Comparison of ENCODE assay signal across 26 mouse cellular contexts in the genomic region with DNA sequence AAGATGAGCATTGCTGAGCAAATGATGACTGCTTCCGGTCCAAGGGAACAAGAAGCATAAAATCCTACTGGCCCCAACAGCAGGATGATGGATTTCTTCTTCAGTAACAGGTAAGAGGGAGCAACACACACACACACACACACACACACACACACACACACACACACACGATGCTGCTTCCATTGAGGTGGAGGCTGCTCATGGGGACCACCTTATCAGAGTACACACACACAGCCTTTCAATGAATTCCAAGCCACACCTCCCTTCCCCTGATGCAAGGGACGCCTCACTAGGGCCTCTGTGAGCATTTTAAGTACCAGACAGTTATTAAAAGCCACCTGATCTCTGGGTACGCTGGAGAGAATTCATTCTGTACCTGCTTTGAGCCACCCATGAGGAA. TPM values are rescaled to one million over a fixed set of nuclear protein-coding genes. Genes with fewer than 3 reads are reported as not detected.
DNase-seq lines count a peak whose midpoint lies in the region; ATAC-seq and TF ChIP-seq lines count a peak whose summit lies in the region.
"Had no signal": no experiment of that assay in that cellular context is flagged by ENCODE, and none has a peak within 500 bp of the region (broad histone marks: within the 10 kb centered on the region; RNA-seq: fewer than 3 reads in every experiment).

No protein-coding gene starts in this region.

- H3K27me3 ChIP-seq in heart, embryonic 15.5 days, result 0 out of 2 replicates have a peak, but pooled peaks cover 13% of the 10 kb centered on the region
- peaks cover 88% of the 10 kb centered on the region for H3K27me3 ChIP-seq in embryonic facial prominence, embryonic 10.5 days (replicated peaks; ENCODE audit: low read depth, poor library complexity, severe bottlenecking)
- H3K27me3 ChIP-seq in liver, embryonic 15.5 days, result peaks cover 10% of the 10 kb centered on the region; the same call in 1 of the 2 replicates
- peaks cover 11% of the 10 kb centered on the region for H3K27me3 ChIP-seq in hindbrain, postnatal 0 days (ENCODE audit: insufficient read depth, low read length)

- H3K9me3 ChIP-seq in heart, embryonic 15.5 days (replicated peaks), result no peaks in the 10 kb centered on the region
- H3K9me3 ChIP-seq in embryonic facial prominence, embryonic 10.5 days, result no peaks in the 10 kb centered on the region
- H3K9me3 ChIP-seq in liver, embryonic 15.5 days (replicated peaks), result no peaks in the 10 kb centered on the region
- H3K9me3 ChIP-seq in hindbrain, postnatal 0 days (ENCODE audit: low read length), result no peaks in the 10 kb centered on the region
- H3K9me3 ChIP-seq: embryonic facial prominence, embryonic 13.5 days; heart, embryonic 12.5 days; hindbrain, embryonic 13.5 days; limb, embryonic 13.5 days had no signal

- H3K27ac ChIP-seq in heart, embryonic 15.5 days, result peak overlapping the region; percentile 63
- H3K27ac ChIP-seq in embryonic facial prominence, embryonic 10.5 days (replicated peaks), result 0 out of 2 replicates have a peak overlapping the region, but pooled peaks have one; percentile 24
- no peak overlapping the region; the same call in 1 of the 2 replicates for H3K27ac ChIP-seq in liver, embryonic 15.5 days (replicated peaks)
- no peak overlapping the region for H3K27ac ChIP-seq in hindbrain, postnatal 0 days
- H3K27ac ChIP-seq: embryonic facial prominence, embryonic 13.5 days; hindbrain, embryonic 13.5 days; left cerebral cortex, adult 2 months; limb, embryonic 13.5 days; macrophage had no signal

- H3K4me1 ChIP-seq in heart, embryonic 15.5 days (replicated peaks), result peaks cover 88% of the 10 kb centered on the region
- H3K4me1 ChIP-seq in embryonic facial prominence, embryonic 10.5 days, result peaks cover 98% of the 10 kb centered on the region
- peaks cover 31% of the 10 kb centered on the region for H3K4me1 ChIP-seq in liver, embryonic 15.5 days (replicated peaks)
- peaks cover 13% of the 10 kb centered on the region for H3K4me1 ChIP-seq in hindbrain, postnatal 0 days (ENCODE audit: insufficient read depth, low read length)

- no peak overlapping the region for H3K9ac ChIP-seq in heart, embryonic 15.5 days
- H3K9ac ChIP-seq in liver, embryonic 15.5 days, result no peak overlapping the region
- no peak overlapping the region for H3K9ac ChIP-seq in hindbrain, postnatal 0 days (replicated peaks; ENCODE audit: low read length)
- H3K9ac ChIP-seq: embryonic facial prominence, embryonic 13.5 days; heart, embryonic 12.5 days; hindbrain, embryonic 13.5 days; limb, embryonic 13.5 days had no signal

- no peak overlapping the region for H3K4me3 ChIP-seq in heart, embryonic 15.5 days
- H3K4me3 ChIP-seq in embryonic facial prominence, embryonic 10.5 days, result no peak overlapping the region
- H3K4me3 ChIP-seq in liver, embryonic 15.5 days (replicated peaks), result no peak overlapping the region
- no peak overlapping the region for H3K4me3 ChIP-seq in hindbrain, postnatal 0 days (ENCODE audit: low read length)
- H3K4me3 ChIP-seq: embryonic facial prominence, embryonic 13.5 days; heart, embryonic 12.5 days; hindbrain, embryonic 13.5 days; left cerebral cortex, adult 2 months; limb, embryonic 13.5 days had no signal

- no peak for ATAC-seq in heart, embryonic 15.5 days (replicated peaks; ENCODE audit: insufficient number of reproducible peaks, insufficient read depth, low FRiP score, low read depth)
- ATAC-seq in liver, embryonic 15.5 days (ENCODE audit: insufficient read depth), result peak; percentile 84
- ATAC-seq in hindbrain, postnatal 0 days, result no peak
- ATAC-seq: intestine, postnatal 0 days had no signal

- no peaks in the 10 kb centered on the region for H3K36me3 ChIP-seq in heart, embryonic 15.5 days
- H3K36me3 ChIP-seq in embryonic facial prominence, embryonic 10.5 days (replicated peaks), result no peaks in the 10 kb centered on the region
- H3K36me3 ChIP-seq in liver, embryonic 15.5 days (replicated peaks), result no peaks in the 10 kb centered on the region
- H3K36me3 ChIP-seq in hindbrain, postnatal 0 days (ENCODE audit: insufficient read depth, low read length), result no peaks in the 10 kb centered on the region
- H3K36me3 ChIP-seq: embryonic facial prominence, embryonic 13.5 days; heart, embryonic 12.5 days; hindbrain, embryonic 13.5 days; limb, embryonic 13.5 days had no signal

- no peak for TF ChIP-seq CTCF in hindbrain, postnatal 0 days (IDR thresholded peaks at IDR 0.05; ENCODE audit: low read depth)

- H3K4me2 ChIP-seq in heart, embryonic 15.5 days, result no peak overlapping the region
- peak overlapping the region; percentile 43 for H3K4me2 ChIP-seq in liver, embryonic 15.5 days
- no peak overlapping the region for H3K4me2 ChIP-seq in hindbrain, postnatal 0 days (ENCODE audit: low read depth, low read length)
- H3K4me2 ChIP-seq: embryonic facial prominence, embryonic 13.5 days; heart, embryonic 12.5 days; hindbrain, embryonic 13.5 days; limb, embryonic 13.5 days had no signal

- no peak for DNase-seq in heart, adult 18-20 months
- DNase-seq in c-Kit-positive CD71-positive TER-119-negative erythroid progenitor cells, embryonic 14.5 days (ENCODE audit: low read depth), result peak; percentile 42
- DNase-seq in embryonic facial prominence, embryonic 10.5 days (ENCODE audit: low spot score), result no peak
- no peak for DNase-seq in hindbrain, postnatal 0 days (ENCODE audit: low spot score)
- no peak for DNase-seq in layer of hippocampus, postnatal 25 days (ENCODE audit: extremely low spot score in 1 of 2, low spot score in 1 of 2)
- no peak for DNase-seq in urinary bladder, postnatal 10 days (ENCODE audit: low spot score)
- DNase-seq: adrenal gland, postnatal 36 days; B cell, adult 2 months; cerebellum, adult 11 months; cerebellum, adult 9-11 months; embryo, embryonic 11 days; gastrocnemius, postnatal 14 days; heart, postnatal 4 days; kidney, postnatal 14 days; lung, adult 2 months; lung, postnatal 10 days; midbrain, embryonic 14.5 days had no signal

- WGBS in heart, embryonic 15.5 days, result 52% methylated on average over 4 of the region's 4 CpGs
- WGBS in embryonic facial prominence, embryonic 10.5 days, result 77% methylated on average over 4 of the region's 4 CpGs
- WGBS in liver, embryonic 15.5 days (ENCODE audit: insufficient replicate concordance), result 35% methylated on average over 4 of the region's 4 CpGs
- WGBS in hindbrain, postnatal 0 days, result 66% methylated on average over 4 of the region's 4 CpGs

RNA-seq across cellular contexts. Expression of gene Prdm16, which starts 39.9 kb away (rescaled TPM):
- 18.6 and 20.9 TPM in 2 replicates for polyA plus RNA-seq in heart, embryonic 15.5 days (2015; fragmentation: Nextera tagmentation; extraction: Ambion mirVana)
- total RNA-seq in heart, adult 18-20 months (2021), result 10 to 100 TPM; 10.2 to 10.4 TPM
- 33.9 and 44.5 TPM in 2 replicates for polyA plus RNA-seq in embryonic facial prominence, embryonic 10.5 days (2016; fragmentation: Nextera tagmentation; extraction: Ambion mirVana)
- 1.5 and 2.0 TPM in 2 replicates for polyA plus RNA-seq in liver, embryonic 15.5 days (2015; fragmentation: Nextera tagmentation; extraction: Ambion mirVana)
- total RNA-seq in hindbrain, postnatal 0 days (2014; rRNA removed), result 5.3 and 5.8 TPM in 2 replicates
- polyA plus RNA-seq in hindbrain, postnatal 0 days (2015; fragmentation: Nextera tagmentation; extraction: Ambion mirVana), result 10.3 and 10.5 TPM in 2 replicates
- total RNA-seq in layer of hippocampus, postnatal 25 days (2021), result 10 to 100 TPM; 10.1 to 10.3 TPM

Comparison
In these comparisons a context has a peak if more than half of its experiments do, and no peak if none do; other contexts are left out.
1. H3K27ac ChIP-seq: peak in heart, embryonic 15.5 days (single experiment) and embryonic facial prominence, embryonic 10.5 days (single experiment); none in liver, embryonic 15.5 days (single experiment) and hindbrain, postnatal 0 days (single experiment).